Comparison of ENCODE assay signal across 8 mouse cellular contexts in genomic region chr19:5795668-5796572, GRCm38 (mm10). TPM values are rescaled to one million over a fixed set of nuclear protein-coding genes. Genes with fewer than 3 reads are reported as not detected.
DNase-seq lines count a peak whose midpoint lies in the region; ATAC-seq and TF ChIP-seq lines count a peak whose summit lies in the region.

No protein-coding gene starts in this region.

- no peak for DNase-seq in heart, adult 9 months (ENCODE audit: low spot score in 2 of 2)
- no peak for DNase-seq in G1E (ENCODE audit: low spot score)
- DNase-seq in forebrain, postnatal 0 days: no peak
- peak; percentile 22 for DNase-seq in liver, postnatal 0 days
- DNase-seq in cerebellum, postnatal 10 days: no peak
- no peak for DNase-seq in left cerebral cortex, postnatal 25 days (ENCODE audit: low spot score in 2 of 2)

- no peaks in the 10 kb centered on the region for H3K9me3 ChIP-seq in heart, embryonic 14.5 days (ENCODE audit: control insufficient read depth, low read length)
- no peaks in the 10 kb centered on the region for H3K9me3 ChIP-seq in G1E (replicated peaks)
- no peaks in the 10 kb centered on the region for H3K9me3 ChIP-seq in forebrain, postnatal 0 days (ENCODE audit: low read length)
- H3K9me3 ChIP-seq in liver, postnatal 0 days (ENCODE audit: low read length): no peaks in the 10 kb centered on the region

- WGBS in heart, embryonic 14.5 days: 58% methylated on average over 11 of the region's 11 CpGs
- 46% methylated on average over 11 of the region's 11 CpGs for WGBS in forebrain, postnatal 0 days
- WGBS in liver, postnatal 0 days (ENCODE audit: insufficient replicate concordance): 68% methylated on average over 11 of the region's 11 CpGs

- ATAC-seq in heart, embryonic 14.5 days (ENCODE audit: insufficient number of reproducible peaks, insufficient read depth, low FRiP score, low read depth): no peak
- no peak for ATAC-seq in G1E (ENCODE audit: extremely low read depth, insufficient number of reproducible peaks, low FRiP score, poor library complexity, severe bottlenecking)
- no peak for ATAC-seq in forebrain, postnatal 0 days
- ATAC-seq in liver, postnatal 0 days: no peak
- ATAC-seq in megakaryocyte progenitor cell, adult 5-6 weeks (replicated peaks; ENCODE audit: poor library complexity): no peak

- intact Hi-C loops in left cerebral cortex, postnatal 25 days (cut with DNase I): no loop called here

- no peaks in the 10 kb centered on the region for H3K27me3 ChIP-seq in heart, embryonic 14.5 days (ENCODE audit: control insufficient read depth, insufficient read depth, low read length)
- H3K27me3 ChIP-seq in G1E (ENCODE audit: insufficient read depth, low read length): no peaks in the 10 kb centered on the region
- H3K27me3 ChIP-seq in forebrain, postnatal 0 days (ENCODE audit: insufficient read depth, low read length): no peaks in the 10 kb centered on the region
- H3K27me3 ChIP-seq in liver, postnatal 0 days (ENCODE audit: insufficient read depth, low read length): no peaks in the 10 kb centered on the region

- no peak for TF ChIP-seq EP300 in liver, postnatal 0 days (IDR thresholded peaks at IDR 0.05; ENCODE audit: low read depth)

- H3K9ac ChIP-seq in heart, embryonic 14.5 days (ENCODE audit: low read length): peak overlapping the region; percentile 97
- H3K9ac ChIP-seq in forebrain, postnatal 0 days: peak overlapping the region; percentile 97
- H3K9ac ChIP-seq in liver, postnatal 0 days (replicated peaks): no peak overlapping the region

- H3K36me3 ChIP-seq in heart, embryonic 14.5 days (ENCODE audit: control insufficient read depth, insufficient read depth, low read length): peaks cover 63% of the 10 kb centered on the region
- H3K36me3 ChIP-seq in G1E (replicated peaks): peaks cover 57% of the 10 kb centered on the region
- H3K36me3 ChIP-seq in forebrain, postnatal 0 days (ENCODE audit: insufficient read depth): peaks cover 40% of the 10 kb centered on the region
- H3K36me3 ChIP-seq in liver, postnatal 0 days (replicated peaks; ENCODE audit: insufficient read depth, low read length): peaks cover 58% of the 10 kb centered on the region

- H3K4me3 ChIP-seq in heart, embryonic 14.5 days (ENCODE audit: control insufficient read depth in 1 of 2, insufficient read depth in 1 of 2, low read depth in 1 of 2, low read length in 2 of 2): peak overlapping the region; percentile 63 to 76
- peak overlapping the region; percentile 31; the same call in 1 of the 2 replicates for H3K4me3 ChIP-seq in G1E (ENCODE audit: low read depth, low read length)
- H3K4me3 ChIP-seq in forebrain, postnatal 0 days (ENCODE audit: low read depth, low read length): peak overlapping the region; percentile 86
- peak overlapping the region; percentile 84; the same call in 1 of the 2 replicates for H3K4me3 ChIP-seq in liver, postnatal 0 days (ENCODE audit: low read depth, low read length)

- peaks cover 3 to 21% of the 10 kb centered on the region in 2 experiments for H3K4me1 ChIP-seq in heart, embryonic 14.5 days (ENCODE audit: control insufficient read depth in 2 of 2, insufficient read depth in 2 of 2, low read length in 2 of 2)
- H3K4me1 ChIP-seq in G1E (ENCODE audit: insufficient read depth, low read depth, low read length): peaks cover 48% of the 10 kb centered on the region
- peaks cover 6% of the 10 kb centered on the region for H3K4me1 ChIP-seq in forebrain, postnatal 0 days (ENCODE audit: insufficient read depth)
- H3K4me1 ChIP-seq in liver, postnatal 0 days (ENCODE audit: insufficient read depth): peaks cover 23% of the 10 kb centered on the region; the same call in 1 of the 2 replicates

- peak overlapping the region; percentile 66 to 68 for H3K27ac ChIP-seq in heart, embryonic 14.5 days (replicated peaks in 1 of 2; ENCODE audit: control insufficient read depth in 1 of 2, insufficient read depth in 1 of 2, low read depth in 2 of 2, low read length in 2 of 2)
- no peak overlapping the region for H3K27ac ChIP-seq in forebrain, postnatal 0 days (ENCODE audit: low read depth, low read length)
- peak overlapping the region; percentile 70; the same call in 1 of the 2 replicates for H3K27ac ChIP-seq in liver, postnatal 0 days (ENCODE audit: low read depth)

- no peak for TF ChIP-seq CTCF in G1E (IDR thresholded peaks at IDR 0.05; ENCODE audit: low read depth, low read length)
- TF ChIP-seq CTCF in forebrain, postnatal 0 days (IDR thresholded peaks at IDR 0.05; ENCODE audit: low read depth): no peak
- TF ChIP-seq CTCF in liver, postnatal 0 days (IDR thresholded peaks at IDR 0.05; ENCODE audit: low read depth): no peak

- peak overlapping the region; percentile 95 for H3K4me2 ChIP-seq in heart, embryonic 14.5 days (ENCODE audit: low read length)
- H3K4me2 ChIP-seq in forebrain, postnatal 0 days (ENCODE audit: low read depth): peak overlapping the region; percentile 90
- peak overlapping the region; percentile 73 for H3K4me2 ChIP-seq in liver, postnatal 0 days (ENCODE audit: low read depth, low read length)

RNA-seq across cellular contexts. Expression of gene Scyl1, which starts 24.7 kb away (rescaled TPM):
- polyA plus RNA-seq in heart, embryonic 14.5 days (2014; fragmentation: Nextera tagmentation; extraction: Ambion mirVana): 56.9 and 62.3 TPM in 2 replicates
- total RNA-seq in G1E (2014; fragmentation: Nextera tagmentation): 27.7 and 37.5 TPM in 2 replicates
- total RNA-seq in G1E (2017): 40.3 and 41.2 TPM in 2 replicates
- 65.6 and 72.6 TPM in 2 replicates for polyA plus RNA-seq in G1E (2012)
- total RNA-seq in forebrain, postnatal 0 days (2014; rRNA removed): 79.8 and 98.1 TPM in 2 replicates
- polyA plus RNA-seq in forebrain, postnatal 0 days (2015; fragmentation: Nextera tagmentation; extraction: Ambion mirVana): 62.7 and 68.8 TPM in 2 replicates
- 16.9 and 17.0 TPM in 2 replicates for polyA plus RNA-seq in liver, postnatal 0 days (2015; fragmentation: Nextera tagmentation; extraction: Ambion mirVana)
- 15.7 and 19.9 TPM in 2 replicates for total RNA-seq in megakaryocyte progenitor cell, adult 5-6 weeks (2015)
- total RNA-seq in megakaryocyte progenitor cell, adult 5-6 weeks (2017): 23.9 and 28.2 TPM in 2 replicates
- 10 to 100 TPM; 82.0 to 86.8 TPM for total RNA-seq in left cerebral cortex, postnatal 25 days (2021)

RNA-seq across cellular contexts. Expression of gene Ltbp3, which starts 55.2 kb away (rescaled TPM):
- 35.7 and 39.0 TPM in 2 replicates for polyA plus RNA-seq in heart, embryonic 14.5 days (2014; fragmentation: Nextera tagmentation; extraction: Ambion mirVana)
- total RNA-seq in G1E (2014; fragmentation: Nextera tagmentation) (not detected in 2 replicates), G1E (2017) (0.17 and 0.22 TPM in 2 replicates)
- polyA plus RNA-seq in G1E (2012): 0.13 TPM in 1 of 2 replicates, not detected in the other
- 21.3 and 22.7 TPM in 2 replicates for total RNA-seq in forebrain, postnatal 0 days (2014; rRNA removed)
- 5.9 and 12.4 TPM in 2 replicates for polyA plus RNA-seq in forebrain, postnatal 0 days (2015; fragmentation: Nextera tagmentation; extraction: Ambion mirVana)
- 1.3 and 1.4 TPM in 2 replicates for polyA plus RNA-seq in liver, postnatal 0 days (2015; fragmentation: Nextera tagmentation; extraction: Ambion mirVana)
- total RNA-seq in megakaryocyte progenitor cell, adult 5-6 weeks (2015): 6.1 and 7.6 TPM in 2 replicates
- total RNA-seq in megakaryocyte progenitor cell, adult 5-6 weeks (2017): 2.7 and 5.6 TPM in 2 replicates
- 10 to 100 TPM; 27.0 to 31.6 TPM for total RNA-seq in left cerebral cortex, postnatal 25 days (2021)

Comparison
In these comparisons a context has a peak if more than half of its experiments do, and no peak if none do; other contexts are left out.
1. H3K4me3 ChIP-seq: peak in every context shown above with its lines; median percentile 86 in forebrain, postnatal 0 days; 84 in liver, postnatal 0 days; 70 in heart, embryonic 14.5 days; 31 in G1E.